Mouse (Mus musculus) bone marrow macrophage, adult 2 months (primary cell): ENCODE results near the gene Atl2.

ENCODE experiments used
- CTCF ChIP-seq: IDR thresholded peaks from 2 replicates; pipeline ENCODE4 v1.5.1; 2012; ENCODE audit warnings: low read depth, mild to moderate bottlenecking, low read length, moderate library complexity
- POLR2A ChIP-seq: IDR thresholded peaks from 2 replicates; pipeline ENCODE4 v1.6.1; 2012; ENCODE audit warnings: mild to moderate bottlenecking, low read depth, low read length, borderline replicate concordance

GRCm38 (mm10) chr17:79925865-79926421 is 30.0 kb upstream of the Atl2 start:
- TF ChIP-seq CTCF (no peak), POLR2A (no peak)
